Mouse (Mus musculus) cortical plate, adult 2 months (tissue): ENCODE results near the gene Itpr1.

Experiments
- CTCF ChIP-seq: fragments of 200-500 bp; IDR thresholded peaks from 2 replicates; pipeline ENCODE4 v1.5.1; 2011; ENCODE audit warnings: mild to moderate bottlenecking, control low read depth, low read length; ENCODE audit not compliant: insufficient read depth; ENCODE audit errors: extremely low read depth
- POLR2A ChIP-seq: fragments of 200-500 bp; IDR thresholded peaks from 2 replicates; pipeline ENCODE4 v1.6.1; 2011; ENCODE audit warnings: mild to moderate bottlenecking, low read length, control low read depth; ENCODE audit not compliant: insufficient read depth; ENCODE audit errors: extremely low read depth

DNA sequence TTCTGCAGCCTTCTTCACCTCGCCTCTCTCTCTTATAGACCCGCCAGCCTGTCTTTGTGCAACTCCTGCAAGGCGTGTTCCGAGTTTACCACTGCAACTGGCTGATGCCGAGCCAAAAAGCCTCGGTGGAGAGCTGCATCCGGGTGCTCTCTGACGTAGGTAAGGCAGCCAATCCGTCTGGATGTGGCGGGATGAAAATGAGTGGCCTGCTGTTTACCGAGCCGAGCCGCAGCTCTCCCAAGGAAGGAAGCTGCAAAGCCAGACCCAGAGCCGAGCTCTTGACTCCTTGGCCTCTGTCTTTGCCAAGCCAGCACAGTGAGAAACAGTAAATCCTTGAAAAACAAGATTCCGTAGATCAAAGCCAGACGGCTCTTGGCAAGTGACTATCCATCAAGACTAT is 197.9 kb downstream of the Itpr1 start:
- no peak for TF ChIP-seq POLR2A
- TF ChIP-seq CTCF: no peak
